Mouse (Mus musculus) liver, embryonic 13.5 days (tissue): ENCODE results near the gene Lemd1. TPM values are rescaled to one million over a fixed set of nuclear protein-coding genes. Genes with fewer than 3 reads are reported as not detected.
A peak's percentile ranks its signal among the peaks of the same experiment; 100 is the strongest.

ENCODE experiments used
- ATAC-seq: fragments of 200-750 bp; cut with Nextera tagmentation; 2 replicates; pipeline ENCODE4 v1.8.0; 2017; ENCODE audit warnings: low read depth, mild to moderate bottlenecking, moderate number of reproducible peaks, moderate library complexity
- DNase-seq: peaks from one replicate; pipeline ENCODE4 v3.0.0; 2022
- H3K27ac ChIP-seq: fragments of 300-500 bp; sonication (generic); 2 replicates; pipeline ENCODE4 v1.5.1; 2015; ENCODE audit warnings: moderate library complexity, mild to moderate bottlenecking, inconsistent platforms
- H3K27me3 ChIP-seq: fragments of 300-500 bp; sonication (generic); 2 replicates; pipeline ENCODE4 v1.6.1; 2015; ENCODE audit warnings: mild to moderate bottlenecking, inconsistent platforms
- H3K36me3 ChIP-seq: fragments of 300-500 bp; sonication (generic); 2 replicates; pipeline ENCODE4 v1.6.1; 2015; ENCODE audit warnings: mild to moderate bottlenecking, inconsistent platforms
- H3K4me1 ChIP-seq: fragments of 300-500 bp; sonication (generic); replicated peaks from 2 replicates; pipeline ENCODE4 v1.6.1; 2015; ENCODE audit warnings: inconsistent platforms
- H3K4me2 ChIP-seq: fragments of 300-500 bp; sonication (generic); 2 replicates; pipeline ENCODE4 v1.6.1; 2015; ENCODE audit warnings: inconsistent platforms, mild to moderate bottlenecking, moderate library complexity
- H3K4me3 ChIP-seq: fragments of 300-500 bp; sonication (generic); replicated peaks from 2 replicates; pipeline ENCODE4 v1.5.1; 2015; ENCODE audit warnings: mild to moderate bottlenecking, inconsistent platforms
- H3K9ac ChIP-seq: fragments of 300-500 bp; sonication (generic); 2 replicates; pipeline ENCODE4 v1.6.1; 2015; ENCODE audit warnings: mild to moderate bottlenecking, inconsistent platforms
- H3K9me3 ChIP-seq: fragments of 300-500 bp; sonication (generic); replicated peaks from 2 replicates; pipeline ENCODE4 v1.6.1; 2016; ENCODE audit warnings: inconsistent platforms
- whole genome bisulfite sequencing: fragments of 180-500 bp; shearing (Covaris S2); methylation state at CpG from one replicate; pipeline ENCODE4 v1.1.7; 2015; ENCODE audit not compliant: insufficient replicate concordance; 5-methylcytosine and 5-hydroxymethylcytosine counted together
- polyA plus RNA-seq: library from polyadenylated mRNA; unstranded; fragments of >200 nt; fragmentation: Nextera tagmentation; extraction: Ambion mirVana; gene quantifications from 2 replicates; pipeline ENCODE4 v1.2.1, GENCODE M21; 2015

Gene Lemd1
- polyA plus RNA-seq, 1 experiment from 2014 or later, result not detected

GRCm38 (mm10) chr1:132229667-132230066 lies 38.4 kb downstream of the Lemd1 start, which contains the start of gene Gm10188:
Gene Gm10188 (minus strand): TSS chr1:132229767.
- no peak for DNase-seq
- H3K27ac ChIP-seq, result no peak within 1 kb of the TSS
- 66% methylated on average over 3 of the region's 3 CpGs for WGBS
- peaks cover 21% of the 10 kb centered on the region for H3K27me3 ChIP-seq
- ATAC-seq, result no peak
- H3K4me1 ChIP-seq, result no peaks in the 10 kb centered on the region
- H3K9ac ChIP-seq, result no peak within 1 kb of the TSS
- no peak within 1 kb of the TSS for H3K4me3 ChIP-seq
- H3K36me3 ChIP-seq, result no peaks in the 10 kb centered on the region
- no peaks in the 10 kb centered on the region for H3K9me3 ChIP-seq
- H3K4me2 ChIP-seq, result no peak within 1 kb of the TSS

GRCm38 (mm10) chr1:132231470-132232274 lies 40.4 kb downstream of the Lemd1 start:
- H3K36me3 ChIP-seq, result no peaks in the 10 kb centered on the region
- H3K27ac ChIP-seq, result no peak overlapping the region
- peaks cover 35% of the 10 kb centered on the region for H3K27me3 ChIP-seq
- H3K4me2 ChIP-seq, result no peak overlapping the region
- H3K9ac ChIP-seq, result no peak overlapping the region
- H3K9me3 ChIP-seq, result no peaks in the 10 kb centered on the region
- 55% methylated on average over 7 of the region's 7 CpGs for WGBS
- H3K4me1 ChIP-seq, result no peaks in the 10 kb centered on the region
- DNase-seq, result no peak
- no peak overlapping the region for H3K4me3 ChIP-seq
- ATAC-seq, result no peak

DNA sequence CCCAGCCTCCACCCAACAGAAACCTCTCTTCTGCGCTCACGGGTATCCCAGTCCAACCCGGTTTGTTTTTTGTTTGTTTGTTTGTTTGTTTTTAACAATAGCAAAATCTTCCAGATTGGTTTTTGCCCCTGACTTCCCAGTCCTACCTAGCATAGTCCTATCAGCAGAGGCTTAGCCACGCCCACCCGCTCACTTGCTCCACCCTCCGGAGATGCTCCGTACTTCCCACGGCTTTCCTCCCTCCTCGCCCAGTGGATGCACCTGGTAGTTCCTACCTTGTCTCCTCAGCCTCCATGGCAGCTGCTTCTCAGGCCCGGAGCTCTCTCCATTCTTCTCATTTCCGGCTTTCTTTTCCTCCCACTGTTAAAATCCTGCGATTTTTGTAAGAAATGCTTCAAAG lies 42.3 kb downstream of the Lemd1 start:
- peaks cover 35% of the 10 kb centered on the region for H3K27me3 ChIP-seq
- H3K9me3 ChIP-seq, result no peaks in the 10 kb centered on the region
- DNase-seq (peak; percentile 20), ATAC-seq (no peak)
- H3K9ac ChIP-seq, result no peak overlapping the region
- no peak overlapping the region for H3K4me2 ChIP-seq
- no peaks in the 10 kb centered on the region for H3K36me3 ChIP-seq
- H3K27ac ChIP-seq, result no peak overlapping the region
- 13% methylated on average over 12 of the region's 12 CpGs for WGBS
- H3K4me1 ChIP-seq, result no peaks in the 10 kb centered on the region
- H3K4me3 ChIP-seq, result no peak overlapping the region

- H3K9me3 ChIP-seq, result no peaks in the 10 kb centered on the region
- ATAC-seq, result no peak
- H3K27ac ChIP-seq, result no peak overlapping the region
- H3K4me3 ChIP-seq, result no peak overlapping the region
- no peaks in the 10 kb centered on the region for H3K36me3 ChIP-seq
- no peak overlapping the region for H3K9ac ChIP-seq
- peaks cover 35% of the 10 kb centered on the region for H3K27me3 ChIP-seq
- no peak for DNase-seq
- H3K4me2 ChIP-seq, result no peak overlapping the region
- H3K4me1 ChIP-seq, result no peaks in the 10 kb centered on the region
- WGBS, result 53% methylated on average over 9 of the region's 9 CpGs
Measured at GRCm38 (mm10) chr1:132234757-132235273, 43.6 kb downstream of the Lemd1 start.

- 16% methylated on average over 6 of the region's 6 CpGs for WGBS
- DNase-seq, result peak; percentile 24
- no peak for ATAC-seq
Measured at GRCm38 (mm10) chr1:132237585-132238159, 46.4 kb downstream of the Lemd1 start.

GRCm38 (mm10) chr1:132245010-132245409 lies 53.8 kb downstream of the Lemd1 start:
- 0 out of 2 replicates have a peak, but pooled peaks cover 3% of the 10 kb centered on the region for H3K27me3 ChIP-seq
- DNase-seq (no peak), ATAC-seq (peak; percentile 82)
- H3K36me3 ChIP-seq, result no peaks in the 10 kb centered on the region
- H3K9ac ChIP-seq, result no peak overlapping the region
- no peaks in the 10 kb centered on the region for H3K9me3 ChIP-seq
- no peak overlapping the region for H3K4me2 ChIP-seq
- 27% methylated on average over 5 of the region's 5 CpGs for WGBS
- peaks cover 25% of the 10 kb centered on the region for H3K4me1 ChIP-seq
- no peak overlapping the region for H3K4me3 ChIP-seq
- no peak overlapping the region for H3K27ac ChIP-seq

More at GRCm38 (mm10) chr1:132237585-132238159, 46.4 kb downstream of the Lemd1 start:
- no peaks in the 10 kb centered on the region for H3K36me3 ChIP-seq
- H3K4me1 ChIP-seq, result no peaks in the 10 kb centered on the region
- H3K27me3 ChIP-seq, result peaks cover 30% of the 10 kb centered on the region
- no peak overlapping the region for H3K4me2 ChIP-seq
- no peaks in the 10 kb centered on the region for H3K9me3 ChIP-seq
- H3K9ac ChIP-seq, result no peak overlapping the region
- no peak overlapping the region for H3K27ac ChIP-seq
- H3K4me3 ChIP-seq, result no peak overlapping the region

DNA sequence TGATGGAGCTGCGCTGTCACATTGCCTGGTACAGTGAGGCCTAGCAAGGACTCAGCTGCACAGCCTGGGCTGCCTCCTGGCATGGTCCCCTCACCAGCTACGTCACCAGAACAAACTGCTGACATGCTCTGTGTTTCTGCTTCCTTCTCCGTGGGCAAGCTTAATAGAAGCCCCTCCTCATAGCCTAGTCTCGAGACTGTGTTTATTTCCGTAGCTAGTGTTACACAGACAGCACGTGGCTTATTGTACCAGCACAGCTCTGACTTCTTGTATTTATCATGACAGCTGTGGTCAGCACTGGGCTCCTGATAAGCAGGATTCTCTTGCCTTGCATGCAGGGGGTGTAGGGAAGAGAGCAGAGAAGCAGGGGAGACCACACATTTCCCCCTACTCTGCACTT lies 54.9 kb downstream of the Lemd1 start:
- H3K4me3 ChIP-seq, result no peak overlapping the region
- no peaks in the 10 kb centered on the region for H3K36me3 ChIP-seq
- peak; percentile 76 for ATAC-seq
- H3K27me3 ChIP-seq, result 0 out of 2 replicates have a peak, but pooled peaks cover 2% of the 10 kb centered on the region
- H3K9me3 ChIP-seq, result no peaks in the 10 kb centered on the region
- no peak for DNase-seq
- H3K4me2 ChIP-seq, result no peak overlapping the region
- peak overlapping the region; percentile 9; the same call in 1 of the 2 replicates for H3K27ac ChIP-seq
- H3K4me1 ChIP-seq, result peaks cover 25% of the 10 kb centered on the region
- H3K9ac ChIP-seq, result no peak overlapping the region
- WGBS, result 19% methylated on average over 6 of the region's 6 CpGs

GRCm38 (mm10) chr1:132246641-132247040 lies 55.4 kb downstream of the Lemd1 start:
- Histone ChIP-seq H3K4me2 (no peak overlapping the region), H3K9me3 (no peaks in the 10 kb centered on the region), H3K36me3 (no peaks in the 10 kb centered on the region), H3K27ac (no peak overlapping the region), H3K9ac (no peak overlapping the region), H3K4me1 (peaks cover 25% of the 10 kb centered on the region), H3K4me3 (no peak overlapping the region), H3K27me3 (no peaks in the 10 kb centered on the region)
- no peak for ATAC-seq
- DNase-seq, result no peak
- 64% methylated on average over 4 of the region's 4 CpGs for WGBS

- Histone ChIP-seq H3K9me3 (no peaks in the 10 kb centered on the region), H3K9ac (no peak overlapping the region), H3K4me1 (no peaks in the 10 kb centered on the region), H3K27me3 (no peaks in the 10 kb centered on the region), H3K4me2 (no peak overlapping the region), H3K4me3 (no peak overlapping the region), H3K36me3 (no peaks in the 10 kb centered on the region), H3K27ac (no peak overlapping the region)
- ATAC-seq (no peak), DNase-seq (no peak)
- 77% methylated on average over 6 of the region's 6 CpGs for WGBS
Measured at GRCm38 (mm10) chr1:132254467-132254866, 63.2 kb downstream of the Lemd1 start.

DNA sequence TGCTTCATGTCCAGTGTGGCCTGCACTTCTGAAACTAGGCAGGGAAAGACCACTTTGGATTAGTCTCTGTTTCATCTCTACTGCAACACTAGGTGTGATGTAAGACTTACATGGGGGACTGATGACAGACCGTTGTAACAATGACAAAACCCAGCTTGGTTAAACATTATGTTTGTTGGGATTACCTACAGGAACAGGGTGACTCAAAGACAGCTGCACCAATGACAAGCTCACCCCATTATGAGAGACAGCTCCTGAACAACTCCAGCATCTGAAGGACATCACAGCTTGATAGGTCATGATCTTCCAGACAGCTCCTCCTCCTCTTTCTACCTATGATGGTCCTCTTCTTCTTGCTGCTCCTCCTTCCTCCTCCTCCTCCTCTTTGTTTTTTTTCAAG lies 69.1 kb downstream of the Lemd1 start:
- Histone ChIP-seq H3K27ac (no peak overlapping the region), H3K4me1 (peaks cover 17% of the 10 kb centered on the region), H3K27me3 (no peaks in the 10 kb centered on the region), H3K4me3 (no peak overlapping the region), H3K4me2 (no peak overlapping the region), H3K36me3 (no peaks in the 10 kb centered on the region), H3K9me3 (no peaks in the 10 kb centered on the region), H3K9ac (no peak overlapping the region)
- no peak for ATAC-seq
- WGBS, result 60% methylated on average over 1 of the region's 1 CpGs
- DNase-seq, result no peak

DNA sequence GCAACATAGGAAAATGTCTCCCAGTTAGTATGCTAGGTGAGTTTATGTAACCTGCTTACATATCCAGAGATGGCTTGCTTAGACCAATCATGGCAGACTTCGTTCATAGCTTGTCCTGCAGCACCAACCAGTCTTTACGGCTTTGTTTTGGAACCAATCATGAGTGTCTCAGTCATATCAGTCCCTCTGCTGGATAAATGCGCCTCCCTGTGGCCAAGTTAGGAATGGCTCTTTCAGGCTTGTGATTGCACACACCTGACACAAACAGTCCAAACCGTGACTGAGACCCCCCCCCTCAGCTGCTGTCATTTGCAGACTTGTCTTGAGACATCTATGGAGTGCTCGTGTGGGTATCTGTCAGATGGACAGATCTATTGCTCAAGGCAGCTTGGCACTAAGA lies 69.8 kb downstream of the Lemd1 start:
- ATAC-seq (no peak), DNase-seq (peak; percentile 26)
- Histone ChIP-seq H3K9me3 (no peaks in the 10 kb centered on the region), H3K4me1 (peaks cover 20% of the 10 kb centered on the region), H3K9ac (no peak overlapping the region), H3K27ac (no peak overlapping the region), H3K36me3 (no peaks in the 10 kb centered on the region), H3K4me3 (no peak overlapping the region), H3K27me3 (no peaks in the 10 kb centered on the region), H3K4me2 (no peak overlapping the region)
- 44% methylated on average over 5 of the region's 5 CpGs for WGBS
